Mouse (Mus musculus) right cerebral cortex, postnatal 36 days (tissue): ENCODE measurements at regions not wholly inside any gene's neighbourhood (a gene's known extent, or its start where the extent isn't known, plus 50 kb on each side); places are given as distances from the start of the nearest gene placed in this dataset.

Source experiments
- DNase-seq, 2 experiments: peaks; one replicate each; pipeline ENCODE4 v3.0.0; 2022; ENCODE audit warnings: low spot score in 2 of 2, mixed read lengths in 1 of 2

DNA sequence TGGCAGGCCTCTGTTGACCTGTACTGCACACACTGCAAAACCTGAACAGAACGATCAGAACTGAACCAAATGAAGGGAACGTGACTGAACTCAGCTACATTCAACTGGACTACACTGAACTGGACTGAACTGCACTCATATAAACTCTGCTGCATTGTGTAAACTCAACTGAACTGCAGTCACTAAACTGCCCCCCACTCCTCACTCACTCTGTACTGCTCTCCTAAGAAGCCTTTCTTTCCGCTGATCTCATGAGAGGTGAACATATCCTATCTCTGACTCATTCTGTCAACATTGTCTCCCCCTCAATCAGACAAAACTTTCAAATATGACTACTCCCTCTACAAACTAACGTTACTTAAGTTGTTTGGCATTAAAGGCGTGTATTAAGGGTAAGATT, 324.5 kb upstream of the Cdh9 start:
- no peak for DNase-seq

DNA sequence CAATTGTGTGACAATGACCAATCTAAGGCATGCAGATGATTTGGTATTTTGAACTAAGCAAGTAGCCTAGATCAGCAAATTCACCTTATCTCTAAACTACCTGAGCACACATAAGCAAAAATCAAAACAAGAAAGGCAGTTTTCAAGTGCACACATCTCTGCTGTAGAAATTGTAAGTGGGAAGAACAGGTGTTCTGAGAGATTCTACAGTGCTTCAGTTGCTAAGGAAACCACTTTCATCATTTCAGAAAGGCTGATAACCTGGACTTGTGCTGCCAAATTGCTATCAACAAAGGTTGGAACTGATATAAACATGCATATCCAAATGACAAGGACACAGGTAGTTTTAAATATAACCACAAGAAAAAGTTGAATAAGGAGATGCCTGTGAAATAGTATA, 322.4 kb upstream of the Cdh9 start:
- no peak for DNase-seq

DNA sequence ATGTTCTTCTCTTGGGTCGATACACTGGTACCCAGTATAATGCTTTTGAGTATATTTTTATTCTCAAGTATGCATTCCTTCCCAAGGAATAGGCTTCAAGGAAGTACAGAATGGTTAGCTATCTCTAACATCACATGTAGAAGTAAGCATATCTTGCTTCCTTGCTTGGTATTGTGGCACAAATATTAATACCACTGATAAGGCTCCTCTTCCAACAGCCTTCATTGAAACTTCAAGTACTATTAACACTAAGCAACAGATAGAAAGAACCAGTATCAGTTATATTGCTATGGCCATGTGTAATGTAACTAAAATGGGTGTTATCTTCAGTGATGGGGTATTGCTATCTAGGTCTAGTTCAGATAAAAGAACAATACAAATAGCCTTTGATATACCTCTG, 316.9 kb upstream of the Cdh9 start:
- DNase-seq, result no peak

DNA sequence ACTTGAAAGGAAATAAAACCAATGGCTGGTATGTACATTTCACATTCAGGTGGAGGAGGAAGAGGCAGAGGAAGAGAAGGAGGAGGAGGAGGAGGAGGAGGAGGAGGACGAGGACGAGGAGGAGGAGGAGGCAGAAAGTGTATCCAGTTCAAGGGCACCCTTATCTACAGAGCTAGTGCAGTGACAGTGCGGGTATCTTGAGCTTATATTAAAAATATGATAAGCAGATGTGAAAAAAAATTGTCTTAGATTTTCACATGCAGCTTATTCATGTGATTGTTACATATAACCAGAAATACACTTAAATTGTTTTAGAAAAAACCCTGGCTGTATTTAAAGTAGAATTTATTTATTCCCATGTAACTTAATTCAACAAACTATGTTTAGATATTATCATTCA, 310.8 kb upstream of the Cdh9 start:
- no peak for DNase-seq

DNA sequence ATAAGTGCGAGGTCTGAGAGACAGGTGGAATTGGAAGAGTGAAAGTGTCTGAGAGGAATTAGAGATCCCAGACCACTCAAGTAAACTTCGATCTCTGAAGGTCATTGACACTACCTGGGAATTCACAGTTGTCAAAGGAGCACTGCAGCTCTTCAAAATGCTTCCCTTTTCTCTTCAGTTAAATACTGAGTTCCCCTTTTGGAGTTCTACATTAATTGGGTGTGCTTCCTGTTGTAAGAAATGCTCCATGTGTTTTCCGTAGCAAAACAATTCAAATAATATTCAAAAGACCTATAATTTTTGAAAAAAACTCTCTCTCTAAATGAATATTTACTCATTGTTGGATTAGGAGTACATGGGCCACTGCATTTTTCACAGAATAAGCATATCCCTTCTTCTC, 305.5 kb upstream of the Cdh9 start:
- no peak for DNase-seq

DNA sequence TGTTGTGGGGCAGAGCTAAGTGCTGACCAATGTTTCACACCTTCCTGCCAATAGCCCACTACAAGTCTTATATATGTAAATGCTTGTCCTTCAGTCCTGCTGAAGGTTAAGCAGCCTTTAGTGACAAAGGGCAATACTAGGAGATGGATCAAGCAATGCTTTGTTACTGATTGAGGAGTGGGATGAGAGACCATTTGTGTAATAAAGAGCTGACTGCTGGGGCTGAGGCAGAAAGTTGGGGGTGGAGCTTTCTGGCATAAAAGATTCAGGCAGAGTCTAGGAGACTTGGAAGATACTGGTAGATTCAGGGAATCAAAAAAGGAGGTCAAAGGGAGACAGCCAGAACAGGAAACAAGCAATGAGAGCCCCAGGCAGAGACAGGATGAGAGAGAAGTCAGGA, 281.9 kb upstream of the Cdh9 start:
- no peak for DNase-seq

DNA sequence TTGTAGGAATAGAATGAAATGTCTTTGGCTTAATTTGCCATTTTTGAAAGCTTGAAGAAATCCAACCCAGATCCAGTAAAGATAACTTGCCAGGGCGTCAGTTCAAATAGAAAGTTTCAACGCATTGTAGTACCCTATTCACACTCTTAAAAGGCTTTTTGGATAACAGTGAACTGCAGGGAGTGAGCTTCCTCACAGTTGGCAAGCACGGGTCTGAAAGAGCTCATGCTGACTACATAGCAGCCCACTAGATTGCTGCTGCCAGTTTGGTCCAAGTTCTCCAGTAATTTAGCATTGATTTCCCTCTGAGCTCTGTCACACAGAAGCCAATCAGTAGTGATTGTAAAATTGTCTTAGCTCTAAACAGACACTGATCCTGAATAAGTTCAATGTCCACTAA, 237.3 kb upstream of the Cdh9 start:
- no peak for DNase-seq

DNA sequence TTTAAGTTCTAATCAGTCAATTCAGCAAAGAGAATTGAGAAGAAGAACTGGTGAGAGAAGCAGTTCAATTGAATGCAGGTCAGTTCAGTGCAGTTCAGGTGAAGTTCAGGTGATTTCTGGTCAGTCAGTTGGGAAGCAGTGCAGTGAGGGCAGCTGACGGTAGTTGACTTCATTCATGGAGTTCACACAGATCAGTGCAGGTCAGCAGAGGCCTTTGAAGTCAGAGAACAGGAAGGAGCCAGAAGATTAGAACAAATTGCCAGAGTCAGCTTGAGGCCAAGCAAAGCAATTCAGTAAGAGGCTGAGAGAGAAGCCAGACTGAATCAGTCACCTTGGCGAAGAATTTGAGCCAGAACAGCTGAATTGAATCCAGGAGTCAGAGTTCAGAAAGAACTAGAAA, 235.7 kb upstream of the Cdh9 start:
- DNase-seq, result no peak

DNA sequence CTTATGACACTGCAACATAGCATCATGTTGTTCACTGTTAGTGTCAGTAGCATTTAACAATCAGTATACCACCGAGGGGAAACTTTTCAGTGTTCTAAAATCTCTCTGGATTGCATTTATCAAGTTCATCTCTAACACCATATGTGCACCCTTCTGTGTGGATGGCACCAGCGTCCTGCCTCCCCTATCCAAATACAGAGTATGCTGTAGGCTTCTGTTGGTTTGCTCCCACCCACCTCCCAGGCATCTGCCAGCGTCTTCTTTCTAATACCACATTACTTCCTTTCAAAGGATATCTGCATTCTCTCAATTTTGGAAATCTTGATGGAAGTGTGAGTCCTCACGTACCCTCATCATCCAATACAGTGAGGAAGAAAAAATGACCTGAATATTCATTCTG, 208.0 kb upstream of the Cdh9 start:
- peak in 1 of 2 experiments; percentile 6 for DNase-seq

DNA sequence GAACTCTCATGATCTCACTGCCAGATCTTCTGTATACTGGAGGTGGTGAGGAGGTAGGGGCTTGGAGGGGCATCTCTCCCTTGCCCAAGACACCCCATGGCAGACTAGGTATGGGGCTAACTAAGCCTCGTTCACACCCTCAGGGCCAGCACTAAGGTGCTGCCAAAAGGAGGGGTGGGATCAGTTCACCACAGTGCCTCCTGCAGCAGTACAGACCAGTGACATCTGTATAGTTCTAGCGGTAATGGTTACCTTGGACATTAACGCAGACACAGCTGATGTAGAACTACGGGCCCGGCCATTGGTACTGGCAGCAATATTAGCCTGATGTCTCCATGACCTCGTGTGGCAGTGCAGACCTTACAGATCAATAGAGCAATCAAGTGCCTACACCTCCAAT, 196.0 kb upstream of the Cdh9 start:
- DNase-seq, result no peak

DNA sequence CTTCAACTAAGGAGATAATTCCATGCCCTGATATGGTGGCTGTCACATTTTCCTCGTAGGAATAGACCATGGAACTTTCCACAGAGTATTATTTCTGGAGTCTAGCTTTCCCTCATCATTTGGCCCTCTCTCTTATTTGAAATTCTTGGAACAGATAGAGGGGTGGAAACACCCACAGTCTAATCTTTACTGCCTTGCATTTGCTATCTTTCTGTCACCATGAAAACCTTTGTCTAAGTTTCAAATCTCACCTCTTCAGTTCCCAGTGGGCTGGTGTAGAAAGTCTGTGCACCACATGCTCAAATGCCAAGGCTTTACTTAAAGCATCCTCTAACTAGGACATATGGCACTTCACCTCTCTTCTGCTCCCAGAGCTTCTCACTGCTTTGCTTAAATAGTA, 187.3 kb upstream of the Cdh9 start:
- peak; percentile 10 to 11 for DNase-seq

DNA sequence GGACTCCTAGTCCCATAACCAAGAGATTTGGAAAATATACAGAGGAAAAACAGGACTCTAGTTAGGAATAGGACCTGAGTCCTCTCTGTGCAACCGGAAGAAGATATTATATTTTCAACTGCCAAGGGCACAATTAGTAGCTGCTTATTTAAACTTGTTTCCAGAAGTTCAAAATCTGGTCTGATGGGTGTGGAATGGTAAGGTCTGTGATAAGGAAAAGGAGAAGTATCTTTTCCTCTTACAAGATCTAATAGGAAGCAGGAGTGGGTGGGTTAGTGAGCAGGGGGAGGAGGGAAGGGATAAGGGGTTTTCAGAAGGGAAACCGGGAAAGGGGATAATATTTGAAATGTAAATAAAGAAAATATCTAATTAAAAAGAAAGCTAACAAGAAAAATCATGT, 173.4 kb upstream of the Cdh9 start:
- no peak for DNase-seq

DNA sequence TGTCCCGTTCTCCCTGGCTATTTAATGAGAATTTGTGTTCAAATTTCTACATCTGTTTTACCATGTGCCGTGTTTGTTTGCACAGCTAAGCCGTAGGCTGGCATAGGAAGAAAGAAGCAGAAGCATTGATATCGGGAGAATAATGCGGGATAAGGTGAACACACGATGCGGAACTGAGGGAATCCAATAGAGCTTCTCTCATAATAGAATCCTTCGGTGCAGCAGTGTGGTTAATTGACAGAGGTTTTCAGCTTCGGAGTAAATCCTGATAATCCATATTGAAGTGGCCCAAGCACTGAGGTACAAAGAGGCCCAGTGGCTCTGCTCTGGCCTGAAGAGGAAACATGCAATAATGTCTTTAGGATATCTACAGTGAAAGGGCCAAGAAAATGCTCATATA, 172.2 kb upstream of the Cdh9 start:
- DNase-seq, result no peak

DNA sequence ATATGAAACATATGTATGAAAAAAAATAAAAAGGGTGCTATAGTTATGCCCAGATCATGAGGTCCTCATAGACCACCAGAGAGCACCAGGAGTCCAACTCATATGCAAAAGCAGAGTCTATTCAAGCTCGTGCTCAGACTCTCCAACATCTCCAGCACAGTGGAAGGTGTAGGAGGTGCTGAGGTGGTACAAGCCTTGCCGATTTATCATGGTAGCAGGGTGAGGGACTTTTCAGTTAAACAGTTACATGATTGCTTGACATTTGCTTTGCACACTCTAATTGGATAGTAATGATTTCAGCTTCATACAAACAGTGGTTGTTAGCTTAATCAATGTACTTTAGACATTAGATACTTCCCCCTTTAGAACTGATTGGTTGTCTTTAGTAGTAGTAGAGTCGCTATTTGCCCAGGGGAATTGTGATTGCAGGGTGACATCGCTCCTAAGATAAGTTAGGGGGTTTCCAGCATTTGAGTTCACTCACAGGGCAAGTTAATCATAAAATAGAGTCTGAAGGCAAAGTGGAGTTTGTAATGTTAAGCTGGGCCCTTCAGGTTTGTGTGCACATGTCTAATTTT, 162.3 kb upstream of the Cdh9 start:
- DNase-seq, result no peak

DNA sequence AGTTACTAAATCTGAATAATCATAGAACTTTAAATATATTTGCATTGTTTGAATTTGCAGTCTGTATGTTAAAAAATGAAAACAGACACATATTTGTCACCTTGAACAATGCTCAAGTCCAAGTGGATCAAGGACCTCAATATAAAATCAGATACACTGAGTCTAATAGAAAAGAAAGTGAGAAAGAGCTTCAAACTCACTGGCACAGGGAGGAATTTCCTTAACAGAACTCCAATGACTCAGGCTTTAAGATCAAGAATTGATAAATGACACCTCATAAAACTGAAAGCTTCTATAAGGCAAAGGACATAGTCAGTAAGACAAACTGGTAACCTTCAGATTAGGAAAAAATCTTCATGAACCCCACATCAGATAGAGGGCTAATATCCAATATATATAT, 161.8 kb upstream of the Cdh9 start:
- no peak for DNase-seq

DNA sequence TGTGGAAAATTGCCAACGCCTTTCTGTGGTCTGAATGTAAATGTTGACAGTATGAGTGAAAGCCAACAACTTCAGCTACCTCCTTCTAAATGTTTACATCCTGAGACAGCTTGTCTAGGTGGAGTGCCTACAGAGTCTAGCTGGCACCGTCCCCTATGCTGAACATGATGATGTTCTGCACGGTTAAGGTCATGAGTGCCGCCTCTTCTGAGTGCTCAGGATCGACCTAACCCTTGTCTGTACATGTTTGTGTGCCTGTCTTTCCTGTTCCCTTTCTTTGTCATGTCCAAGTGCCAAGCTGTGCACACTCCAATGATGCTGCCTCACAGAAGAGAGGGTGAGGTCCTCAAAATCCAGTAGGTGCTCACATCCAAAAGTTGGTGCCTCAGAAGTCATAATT, 111.7 kb upstream of the Cdh9 start:
- DNase-seq, result no peak

DNA sequence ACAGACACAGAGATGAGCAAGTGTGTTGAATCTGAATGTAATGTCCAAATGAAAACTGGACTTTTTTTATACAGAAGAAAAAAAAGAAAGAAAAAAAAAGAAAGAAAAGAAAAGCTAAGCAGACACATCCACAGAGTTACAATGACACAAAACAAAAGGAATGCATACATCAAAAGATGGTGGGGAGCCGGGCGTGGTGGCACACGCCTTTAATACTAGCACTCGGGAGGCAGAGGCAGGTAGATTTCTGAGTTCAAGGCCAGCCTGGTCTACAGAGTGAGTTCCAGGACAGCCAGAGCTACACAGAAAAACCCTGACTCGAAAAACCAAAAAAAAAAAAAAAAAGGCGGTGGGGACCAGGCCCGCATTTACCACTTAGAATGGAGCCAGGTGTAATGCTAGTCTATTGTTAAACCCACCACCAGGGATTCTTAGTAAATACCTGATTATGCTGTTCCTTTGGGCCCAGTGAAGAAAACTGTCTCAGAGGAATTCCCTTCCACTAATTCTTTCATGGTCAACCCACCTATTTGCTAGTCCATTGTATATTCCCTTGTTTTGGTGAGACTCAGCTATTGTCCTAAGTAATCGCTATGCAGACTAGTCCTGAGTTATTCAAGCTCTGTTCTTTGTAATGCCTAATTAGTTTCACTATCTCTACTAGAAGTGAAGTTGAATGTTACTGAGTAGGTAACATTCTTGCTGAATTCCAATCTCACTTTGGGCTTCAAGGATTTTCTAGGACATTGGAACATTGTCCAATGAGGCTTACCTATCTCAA, 99.0 kb upstream of the Cdh9 start:
- DNase-seq, result no peak

DNA sequence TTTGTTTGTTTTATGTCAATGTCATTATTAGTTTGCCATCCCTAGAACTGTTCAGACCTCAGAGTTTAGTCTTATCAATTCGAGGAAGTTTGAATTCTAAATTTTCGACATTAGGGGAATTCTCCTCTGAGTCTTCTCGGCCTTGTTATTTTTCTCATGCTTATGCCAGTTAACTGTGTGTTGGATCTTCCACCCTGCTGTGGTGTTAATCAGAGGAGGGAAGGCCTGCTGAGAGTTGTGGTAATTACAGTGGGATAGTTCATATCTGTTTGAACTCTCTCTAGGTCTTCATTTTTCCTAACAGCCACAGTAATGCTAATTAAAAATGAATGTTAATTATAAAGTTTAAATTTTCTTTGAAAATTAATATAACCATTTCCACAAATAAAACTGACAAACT, 88.9 kb upstream of the Cdh9 start:
- DNase-seq, result no peak

DNA sequence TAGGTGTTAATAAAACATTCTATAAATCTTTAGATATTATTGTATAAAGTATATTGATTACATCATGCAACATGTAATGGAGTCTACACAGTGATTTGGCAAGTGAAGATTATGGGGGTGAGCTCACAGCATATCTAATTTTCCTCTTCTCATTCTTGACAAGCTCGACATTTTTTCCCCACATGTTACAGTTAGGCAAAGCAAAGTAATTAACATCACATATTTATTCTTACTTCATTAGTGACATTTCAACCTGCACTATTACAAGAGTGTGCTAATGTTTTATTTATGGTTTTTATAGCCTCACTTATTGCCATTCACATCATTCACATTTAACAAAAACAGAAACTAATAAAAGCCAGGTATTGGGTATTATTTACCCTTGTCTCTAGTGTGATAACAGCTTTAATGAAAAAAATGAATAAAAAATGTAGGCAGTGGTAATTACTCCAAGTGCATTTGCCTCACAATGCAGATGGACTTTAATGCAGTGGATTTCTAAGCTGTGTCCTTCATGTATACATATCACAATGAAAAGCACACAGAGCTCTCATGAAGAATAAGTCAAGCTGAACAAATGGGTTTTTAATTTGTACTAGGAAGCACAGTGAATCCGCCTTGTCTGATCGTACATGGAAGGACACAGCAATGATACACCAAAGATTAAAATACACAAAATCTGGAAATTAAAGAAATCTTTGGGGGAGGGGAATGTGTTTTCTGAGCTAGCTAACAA, 75.5 kb upstream of the Cdh9 start:
- DNase-seq, result no peak

DNA sequence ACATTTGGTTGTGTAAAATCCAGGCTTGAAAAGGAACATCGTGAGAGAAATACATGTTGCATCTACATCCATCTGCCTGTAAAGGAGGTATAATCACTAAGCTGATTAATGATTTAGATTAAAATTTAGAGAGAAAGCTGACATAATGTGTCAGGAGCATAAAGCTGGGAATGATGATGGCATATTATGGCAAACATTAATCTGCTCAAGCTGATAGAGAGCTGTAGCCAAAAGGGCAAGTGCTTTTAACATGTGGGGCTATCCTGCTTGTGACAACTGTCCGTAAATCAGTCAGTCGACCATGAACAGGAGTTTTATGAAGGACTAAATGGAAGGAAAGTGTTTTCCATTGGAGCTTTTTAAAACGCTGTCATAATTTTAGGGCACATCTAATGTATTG, 74.9 kb upstream of the Cdh9 start:
- no peak for DNase-seq

DNA sequence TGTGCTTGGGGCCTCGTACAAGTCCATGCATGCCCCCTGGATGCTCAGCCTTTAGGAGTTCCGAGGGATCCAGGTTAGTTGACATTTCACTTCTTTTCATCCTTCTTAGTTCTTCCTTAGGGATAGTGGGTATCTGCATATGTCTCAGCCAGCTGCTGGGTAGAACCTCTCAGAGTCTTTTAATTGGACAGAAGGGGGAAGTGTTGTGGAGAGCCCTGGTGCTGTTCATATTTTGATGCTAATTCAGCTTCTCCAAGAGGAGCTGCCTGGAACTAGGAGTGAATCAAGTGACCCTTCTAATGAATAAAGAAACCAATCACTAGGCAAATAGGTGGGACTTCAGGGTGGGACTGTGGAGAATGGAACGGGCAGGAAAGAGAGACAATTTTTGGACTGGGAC, 67.3 kb upstream of the Cdh9 start:
- DNase-seq, result no peak
